Comparison of ENCODE assay signal across 33 mouse cellular contexts in the genomic region with DNA sequence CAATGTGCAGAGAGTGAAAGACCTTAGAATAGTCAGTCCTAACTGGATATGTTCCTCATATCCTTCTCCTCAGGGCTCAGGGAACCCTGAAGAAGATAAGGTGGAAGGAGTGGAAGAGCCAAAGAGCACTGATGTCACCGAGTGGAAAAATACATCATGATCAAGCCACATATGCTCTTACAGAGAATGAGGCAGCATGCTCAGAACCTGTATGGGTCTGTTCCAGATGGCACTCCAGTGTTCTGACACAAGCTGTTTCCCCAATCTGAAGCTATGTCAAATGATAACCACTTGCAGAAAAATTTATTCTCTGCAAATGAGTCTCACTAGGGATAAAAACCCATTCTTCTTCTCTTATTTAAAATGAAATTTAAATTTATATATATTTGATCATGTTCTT.
DNase-seq lines count a peak whose midpoint lies in the region; ATAC-seq and TF ChIP-seq lines count a peak whose summit lies in the region.
"Had no signal": no experiment of that assay in that cellular context is flagged by ENCODE, and none has a peak within 500 bp of the region (broad histone marks: within the 10 kb centered on the region; RNA-seq: fewer than 3 reads in every experiment).

No protein-coding gene starts in this region.

- no peak overlapping the region for H3K4me2 ChIP-seq in heart, embryonic 11.5 days
- H3K4me2 ChIP-seq: embryonic facial prominence, embryonic 13.5 days; forebrain, embryonic 13.5 days; heart, embryonic 12.5 days; heart, embryonic 15.5 days; hindbrain, embryonic 13.5 days had no signal

- no peak for DNase-seq in frontal cortex, postnatal 14 days (ENCODE audit: low spot score in 2 of 2)
- peak; percentile 38 to 48 for DNase-seq in layer of hippocampus, adult 2 months (ENCODE audit: low spot score in 2 of 2)
- DNase-seq in layer of hippocampus, postnatal 25 days (ENCODE audit: extremely low spot score in 1 of 2, low spot score in 1 of 2): no peak
- peak; percentile 19 to 71 for DNase-seq in layer of hippocampus, postnatal 14 days (ENCODE audit: low spot score in 2 of 2)
- DNase-seq in gastrocnemius, postnatal 4 days (ENCODE audit: low spot score in 2 of 2): no peak
- DNase-seq: adrenal gland, postnatal 10 days; adrenal gland, postnatal 36 days; B cell, adult 2 months; cerebellum, adult 11 months; cerebellum, adult 2 months; cerebellum, postnatal 10 days; cerebellum, postnatal 36 days; embryo, embryonic 11 days; gastrocnemius, postnatal 10 days; gastrocnemius, postnatal 36 days; heart, adult 11 months; heart, postnatal 10 days; heart, postnatal 36 days had no signal

- H3K4me3 ChIP-seq in layer of hippocampus, adult 2 months: no peak overlapping the region
- no peak overlapping the region for H3K4me3 ChIP-seq in heart, embryonic 11.5 days (ENCODE audit: low read depth, low read length)
- H3K4me3 ChIP-seq: embryonic facial prominence, embryonic 10.5 days; embryonic facial prominence, embryonic 13.5 days; erythroblast, embryonic 14.5 days; forebrain, embryonic 13.5 days; heart, embryonic 12.5 days; heart, embryonic 15.5 days; hindbrain, embryonic 10.5 days; hindbrain, embryonic 13.5 days had no signal

- 71% methylated on average over 1 of the region's 1 CpGs for WGBS in heart, embryonic 11.5 days (ENCODE audit: insufficient replicate concordance)

- H3K36me3 ChIP-seq in heart, embryonic 11.5 days (ENCODE audit: control insufficient read depth, insufficient read depth, low read length): no peaks in the 10 kb centered on the region
- H3K36me3 ChIP-seq: embryonic facial prominence, embryonic 10.5 days; embryonic facial prominence, embryonic 13.5 days; G1E; heart, embryonic 12.5 days; heart, embryonic 15.5 days; hindbrain, embryonic 10.5 days; hindbrain, embryonic 13.5 days had no signal

- H3K9ac ChIP-seq in heart, embryonic 11.5 days (ENCODE audit: low read depth, low read length): no peak overlapping the region
- H3K9ac ChIP-seq: embryonic facial prominence, embryonic 13.5 days; forebrain, embryonic 13.5 days; heart, embryonic 12.5 days; heart, embryonic 15.5 days; hindbrain, embryonic 13.5 days had no signal

- peak overlapping the region; percentile 84 for H3K27ac ChIP-seq in layer of hippocampus, adult 2 months
- no peak overlapping the region for H3K27ac ChIP-seq in heart, embryonic 11.5 days (ENCODE audit: low read depth, low read length)
- H3K27ac ChIP-seq: embryonic facial prominence, embryonic 10.5 days; embryonic facial prominence, embryonic 13.5 days; forebrain, embryonic 13.5 days; heart, embryonic 15.5 days; hindbrain, embryonic 10.5 days; hindbrain, embryonic 13.5 days had no signal

- H3K9me3 ChIP-seq in heart, embryonic 11.5 days (replicated peaks; ENCODE audit: control insufficient read depth, low read length): no peaks in the 10 kb centered on the region
- H3K9me3 ChIP-seq: embryonic facial prominence, embryonic 10.5 days; embryonic facial prominence, embryonic 13.5 days; forebrain, embryonic 13.5 days; G1E; heart, embryonic 12.5 days; heart, embryonic 15.5 days; hindbrain, embryonic 10.5 days; hindbrain, embryonic 13.5 days had no signal

- no peaks in the 10 kb centered on the region for H3K27me3 ChIP-seq in heart, embryonic 11.5 days (ENCODE audit: control insufficient read depth, insufficient read depth, low read length)
- H3K27me3 ChIP-seq: CH12.LX; embryonic facial prominence, embryonic 13.5 days; forebrain, embryonic 13.5 days; heart, embryonic 12.5 days; heart, embryonic 15.5 days; hindbrain, embryonic 13.5 days; Patski had no signal

- TF ChIP-seq CTCF in layer of hippocampus, adult 2 months (conservative IDR thresholded peaks at IDR 0.05): no peak

- peak; percentile 85 for ATAC-seq in frontal cortex, adult (ENCODE audit: low TSS enrichment)
- no peak for ATAC-seq in heart, embryonic 11.5 days (replicated peaks; ENCODE audit: insufficient number of reproducible peaks, low FRiP score, low TSS enrichment)
- ATAC-seq: forebrain, embryonic 13.5 days; forebrain, embryonic 16.5 days; hindbrain, embryonic 16.5 days; Patski had no signal

- no peaks in the 10 kb centered on the region for H3K4me1 ChIP-seq in heart, embryonic 11.5 days (ENCODE audit: control insufficient read depth, insufficient read depth, low read length)
- H3K4me1 ChIP-seq: embryonic facial prominence, embryonic 10.5 days; embryonic facial prominence, embryonic 13.5 days; forebrain, embryonic 13.5 days; heart, embryonic 12.5 days; heart, embryonic 15.5 days; hindbrain, embryonic 10.5 days; hindbrain, embryonic 13.5 days had no signal

Comparison
In these comparisons a context has a peak if more than half of its experiments do, and no peak if none do; other contexts are left out.
1. DNase-seq: peak in layer of hippocampus, adult 2 months (2 of 2) and layer of hippocampus, postnatal 14 days (2 of 2); none in frontal cortex, postnatal 14 days (0 of 2), layer of hippocampus, postnatal 25 days (0 of 2) and gastrocnemius, postnatal 4 days (0 of 2).